Comparison of ENCODE assay signal across 18 mouse cellular contexts in the genomic region with DNA sequence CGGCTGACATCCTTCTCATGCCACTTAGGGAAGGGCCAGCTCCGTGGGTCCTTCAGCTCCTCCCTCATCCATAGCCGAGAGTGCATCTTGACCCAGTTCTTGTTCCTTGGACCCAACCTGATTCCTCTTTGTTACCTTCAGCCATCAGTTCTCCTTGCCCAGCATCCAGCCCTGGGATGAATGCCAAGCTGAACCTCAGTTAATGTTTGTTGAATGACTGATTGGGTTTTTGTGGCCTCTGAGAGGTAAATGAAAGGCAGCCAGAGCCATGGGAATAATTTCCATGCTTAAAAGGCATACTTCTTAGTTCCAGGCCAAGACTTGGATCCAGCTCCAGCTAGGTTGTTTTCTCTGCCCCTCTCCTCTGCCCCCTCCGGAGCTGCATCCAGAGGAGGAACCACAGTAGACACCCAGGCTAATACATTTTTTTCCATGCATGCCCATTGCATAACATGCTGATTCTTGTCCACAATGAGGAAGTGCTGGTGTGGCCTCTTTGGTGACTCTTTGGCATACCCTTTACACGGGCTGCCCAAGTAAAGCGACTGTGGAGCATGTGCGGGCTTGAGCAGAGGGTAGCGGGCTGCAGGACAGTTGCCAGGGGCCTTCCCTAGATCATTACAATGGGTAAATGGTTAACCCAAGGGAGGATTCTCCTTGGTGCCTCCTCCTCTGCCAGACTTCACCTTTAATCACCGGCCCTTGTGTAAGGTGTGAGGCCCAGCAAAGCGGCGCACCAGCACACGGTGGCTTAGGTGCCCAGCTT. TPM values are rescaled to one million over a fixed set of nuclear protein-coding genes. Genes with fewer than 3 reads are reported as not detected.
DNase-seq lines count a peak whose midpoint lies in the region; ATAC-seq and TF ChIP-seq lines count a peak whose summit lies in the region.
"Had no signal": no experiment of that assay in that cellular context is flagged by ENCODE, and none has a peak within 500 bp of the region (broad histone marks: within the 10 kb centered on the region; RNA-seq: fewer than 3 reads in every experiment).

No protein-coding gene starts in this region.

- no peak for TF ChIP-seq CTCF in lung, adult 2 months (IDR thresholded peaks at IDR 0.05; ENCODE audit: insufficient read depth, low read length)
- no peak for TF ChIP-seq CTCF in thymus, adult 2 months (IDR thresholded peaks at IDR 0.05; ENCODE audit: borderline replicate concordance, control insufficient read depth, extremely low read depth, insufficient read depth, low read length, poor library complexity)

- DNase-seq in lung, adult 2 months, result peak; percentile 11
- DNase-seq in lung, postnatal 14 days, result no peak
- DNase-seq in B cell, adult 2 months, result no peak
- DNase-seq in heart, adult 18-20 months, result no peak
- DNase-seq in thymus, adult 2 months, result no peak
- DNase-seq: adrenal gland, adult 8-10 months; thymus, postnatal 4 days had no signal

- 63% methylated on average over 12 of the region's 12 CpGs for WGBS in lung, adult 2 months
- WGBS in kidney, embryonic 16.5 days, result 72% methylated on average over 12 of the region's 12 CpGs
- WGBS in thymus, adult 2 months, result 84% methylated on average over 12 of the region's 12 CpGs

- H3K4me1 ChIP-seq in lung, adult 2 months (ENCODE audit: control insufficient read depth, insufficient read depth, low read length), result peaks cover 10% of the 10 kb centered on the region
- H3K4me1 ChIP-seq in kidney, embryonic 16.5 days (ENCODE audit: insufficient read depth, low read length), result peaks cover 18% of the 10 kb centered on the region; the same call in 1 of the 2 replicates
- H3K4me1 ChIP-seq in thymus, adult 2 months (replicated peaks; ENCODE audit: control insufficient read depth, insufficient read depth, low read length), result no peaks in the 10 kb centered on the region

- no peak overlapping the region for H3K4me2 ChIP-seq in kidney, embryonic 16.5 days (replicated peaks; ENCODE audit: low read depth, low read length)
- H3K4me2 ChIP-seq: heart, embryonic 15.5 days; limb, embryonic 12.5 days; midbrain, embryonic 12.5 days; neural tube, embryonic 12.5 days had no signal

- H3K27me3 ChIP-seq in kidney, embryonic 16.5 days (ENCODE audit: insufficient read depth, low read length), result no peaks in the 10 kb centered on the region
- no peaks in the 10 kb centered on the region for H3K27me3 ChIP-seq in thymus, adult 2 months (ENCODE audit: control insufficient read depth, insufficient read depth, low read length)
- H3K27me3 ChIP-seq: neural tube, embryonic 12.5 days had no signal

- no peak overlapping the region for H3K4me3 ChIP-seq in lung, adult 2 months (replicated peaks; ENCODE audit: extremely low read depth, low read depth, low read length)
- no peak overlapping the region for H3K4me3 ChIP-seq in kidney, embryonic 16.5 days (ENCODE audit: low read length)
- H3K4me3 ChIP-seq in thymus, adult 2 months (ENCODE audit: control insufficient read depth, insufficient read depth, low read length), result no peak overlapping the region
- H3K4me3 ChIP-seq: forebrain, embryonic 10.5 days; heart, embryonic 15.5 days; limb, embryonic 12.5 days; midbrain, embryonic 12.5 days; neural tube, embryonic 12.5 days had no signal

- H3K27ac ChIP-seq in kidney, embryonic 16.5 days (ENCODE audit: low read length), result peak overlapping the region; percentile 19; the same call in 1 of the 2 replicates
- H3K27ac ChIP-seq in thymus, adult 2 months (ENCODE audit: control insufficient read depth, insufficient read depth, low read length), result no peak overlapping the region
- H3K27ac ChIP-seq: forebrain, embryonic 10.5 days; heart, embryonic 15.5 days; limb, embryonic 12.5 days; midbrain, embryonic 12.5 days; neural tube, embryonic 12.5 days had no signal

- no peaks in the 10 kb centered on the region for H3K36me3 ChIP-seq in kidney, embryonic 16.5 days (ENCODE audit: insufficient read depth, low read length)
- H3K36me3 ChIP-seq in thymus, adult 2 months (ENCODE audit: control insufficient read depth, insufficient read depth, low read length), result no peaks in the 10 kb centered on the region
- H3K36me3 ChIP-seq: forebrain, embryonic 10.5 days; heart, embryonic 15.5 days; limb, embryonic 12.5 days; midbrain, embryonic 12.5 days; neural tube, embryonic 12.5 days had no signal

- TF ChIP-seq POLR2A in lung, adult 2 months (IDR thresholded peaks at IDR 0.05; ENCODE audit: borderline replicate concordance, extremely low read depth, low read depth, low read length), result no peak
- no peak for TF ChIP-seq POLR2A in thymus, adult 2 months (IDR thresholded peaks at IDR 0.05; ENCODE audit: control insufficient read depth, extremely low read depth, insufficient read depth, low read length, poor library complexity)

- peak; percentile 97 for ATAC-seq in granulocyte monocyte progenitor cell, adult 5-6 weeks (replicated peaks; ENCODE audit: poor library complexity, severe bottlenecking)
- peak; percentile 79 for ATAC-seq in kidney, embryonic 16.5 days (ENCODE audit: low FRiP score, low TSS enrichment)
- peak; percentile 89 for ATAC-seq in monocyte, adult 5-6 weeks (replicated peaks; ENCODE audit: insufficient number of reproducible peaks, low FRiP score, low TSS enrichment, poor library complexity, severe bottlenecking)
- ATAC-seq: hindbrain, embryonic 16.5 days had no signal

- H3K9me3 ChIP-seq in kidney, embryonic 16.5 days (ENCODE audit: low read length), result no peaks in the 10 kb centered on the region
- H3K9me3 ChIP-seq: forebrain, embryonic 10.5 days; heart, embryonic 15.5 days; limb, embryonic 12.5 days; midbrain, embryonic 12.5 days; neural tube, embryonic 12.5 days had no signal

- H3K9ac ChIP-seq in kidney, embryonic 16.5 days (replicated peaks; ENCODE audit: low read length), result no peak overlapping the region
- H3K9ac ChIP-seq: heart, embryonic 15.5 days; limb, embryonic 12.5 days; midbrain, embryonic 12.5 days; neural tube, embryonic 12.5 days had no signal

RNA-seq across cellular contexts. Expression of a gene that starts 20.0 kb away (rescaled TPM):
- 257 and 302 TPM in 2 replicates for polyA plus RNA-seq in lung, adult 2 months (2012; rRNA removed)
- 0.11 TPM in 1 of 2 replicates, not detected in the other for total RNA-seq in granulocyte monocyte progenitor cell, adult 5-6 weeks (2014; fragmentation: Nextera tagmentation)
- not detected in 2 replicates for total RNA-seq in granulocyte monocyte progenitor cell, adult 5-6 weeks (2017)
- polyA plus RNA-seq in kidney, embryonic 16.5 days (2015; fragmentation: Nextera tagmentation; extraction: Ambion mirVana), result 10.3 TPM in 2 replicates
- total RNA-seq in monocyte, adult 5-6 weeks (2017), result 0.19 to 0.95 TPM (median 0.21 TPM) in 3 replicates
- total RNA-seq in heart, adult 18-20 months (2021), result 1 to 10 TPM; 3.9 to 4.9 TPM
- polyA plus RNA-seq in thymus, adult 2 months (2012; rRNA removed), result 2.7 and 3.5 TPM in 2 replicates

RNA-seq across cellular contexts. Expression of a gene that starts 37.7 kb away (rescaled TPM):
- polyA plus RNA-seq in lung, adult 2 months (2012; rRNA removed), result not detected in 2 replicates
- not detected in 2 replicates for total RNA-seq in granulocyte monocyte progenitor cell, adult 5-6 weeks (2014; fragmentation: Nextera tagmentation)
- not detected in 2 replicates for total RNA-seq in granulocyte monocyte progenitor cell, adult 5-6 weeks (2017)
- polyA plus RNA-seq in kidney, embryonic 16.5 days (2015; fragmentation: Nextera tagmentation; extraction: Ambion mirVana), result not detected in 2 replicates
- not detected in 3 replicates for total RNA-seq in monocyte, adult 5-6 weeks (2017)
- not detected for total RNA-seq in heart, adult 18-20 months (2021)
- polyA plus RNA-seq in thymus, adult 2 months (2012; rRNA removed), result not detected in 2 replicates
- total RNA-seq: adrenal gland, adult 8-10 months; gastrocnemius, adult 8-10 months; layer of hippocampus, postnatal 14 days had no signal
- polyA plus RNA-seq: forebrain, embryonic 10.5 days; heart, embryonic 15.5 days; hindbrain, embryonic 16.5 days; limb, embryonic 12.5 days; midbrain, embryonic 12.5 days; neural tube, embryonic 12.5 days had no signal
